Mouse (Mus musculus): ENCODE data around the gene Usp50. TPM values are rescaled to one million over a fixed set of nuclear protein-coding genes. Genes with fewer than 3 reads are reported as not detected.

Usp50 gene
- polyA plus RNA-seq, 1 experiment from 2014 or later, result 4.1 TPM

- Histone ChIP-seq H3K36me3 (peaks cover 85% of the 10 kb centered on the region), H3K4me2 (no peak overlapping the region)
Measured at GRCm38 (mm10) chr2:126743389-126743788, 39.9 kb downstream of the Usp50 start.

GRCm38 (mm10) chr2:126740314-126740713 is 43.0 kb downstream of the Usp50 start:
- H3K4me2 ChIP-seq, result no peak overlapping the region
- H3K4me1 ChIP-seq (replicated peaks), result no peaks in the 10 kb centered on the region
- 90% methylated on average over 2 of the region's 2 CpGs for WGBS
- H3K27me3 ChIP-seq, result no peaks in the 10 kb centered on the region
- no peak for ATAC-seq (ENCODE audit: insufficient number of reproducible peaks, insufficient read depth, low FRiP score, low TSS enrichment, low read depth)
- no peak overlapping the region for H3K4me3 ChIP-seq (replicated peaks)
- no peak overlapping the region for H3K9ac ChIP-seq (replicated peaks)
- peaks cover 81% of the 10 kb centered on the region for H3K36me3 ChIP-seq
- no peak overlapping the region for H3K27ac ChIP-seq
- H3K9me3 ChIP-seq, result no peaks in the 10 kb centered on the region

More at GRCm38 (mm10) chr2:126743389-126743788, 39.9 kb downstream of the Usp50 start:
- WGBS, result 85% methylated on average over 5 of the region's 5 CpGs
- Histone ChIP-seq H3K9ac (replicated peaks) (no peak overlapping the region), H3K9me3 (no peaks in the 10 kb centered on the region), H3K27ac (no peak overlapping the region), H3K4me1 (replicated peaks) (no peaks in the 10 kb centered on the region), H3K27me3 (no peaks in the 10 kb centered on the region), H3K4me3 (replicated peaks) (no peak overlapping the region)
- no peak for ATAC-seq (ENCODE audit: insufficient number of reproducible peaks, insufficient read depth, low FRiP score, low TSS enrichment, low read depth)

- Histone ChIP-seq H3K9ac (replicated peaks) (no peak overlapping the region), H3K4me1 (replicated peaks) (no peaks in the 10 kb centered on the region), H3K4me2 (no peak overlapping the region), H3K36me3 (peaks cover 78% of the 10 kb centered on the region), H3K4me3 (replicated peaks) (no peak overlapping the region), H3K9me3 (no peaks in the 10 kb centered on the region), H3K27me3 (no peaks in the 10 kb centered on the region), H3K27ac (no peak overlapping the region)
- ATAC-seq (ENCODE audit: insufficient number of reproducible peaks, insufficient read depth, low FRiP score, low TSS enrichment, low read depth), result no peak
- 90% methylated on average over 6 of the region's 6 CpGs for WGBS
Measured at GRCm38 (mm10) chr2:126735339-126736073, 47.8 kb downstream of the Usp50 start.

GRCm38 (mm10) chr2:126730502-126730901 is 52.8 kb downstream of the Usp50 start:
- ATAC-seq (ENCODE audit: insufficient number of reproducible peaks, insufficient read depth, low FRiP score, low TSS enrichment, low read depth), result no peak
- H3K4me1 ChIP-seq (replicated peaks), result no peaks in the 10 kb centered on the region
- H3K36me3 ChIP-seq, result peaks cover 71% of the 10 kb centered on the region
- no peak overlapping the region for H3K9ac ChIP-seq (replicated peaks)
- H3K4me3 ChIP-seq (replicated peaks), result no peak overlapping the region
- H3K27me3 ChIP-seq, result no peaks in the 10 kb centered on the region
- H3K27ac ChIP-seq, result no peak overlapping the region
- no peaks in the 10 kb centered on the region for H3K9me3 ChIP-seq
- whole genome bisulfite sequencing, result 83% methylated on average over 2 of the region's 2 CpGs
- no peak overlapping the region for H3K4me2 ChIP-seq

- Histone ChIP-seq H3K27ac (no peak overlapping the region), H3K36me3 (peaks cover 65% of the 10 kb centered on the region), H3K27me3 (no peaks in the 10 kb centered on the region), H3K9ac (replicated peaks) (no peak overlapping the region), H3K4me1 (replicated peaks) (no peaks in the 10 kb centered on the region), H3K4me2 (no peak overlapping the region), H3K9me3 (no peaks in the 10 kb centered on the region), H3K4me3 (replicated peaks) (no peak overlapping the region)
- no peak for ATAC-seq (ENCODE audit: insufficient number of reproducible peaks, insufficient read depth, low FRiP score, low TSS enrichment, low read depth)
- 96% methylated on average over 4 of the region's 4 CpGs for WGBS
Measured at GRCm38 (mm10) chr2:126729207-126729606, 54.1 kb downstream of the Usp50 start.

GRCm38 (mm10) chr2:126712950-126713349 is 70.3 kb downstream of the Usp50 start:
- no peak for ATAC-seq (ENCODE audit: insufficient number of reproducible peaks, insufficient read depth, low FRiP score, low TSS enrichment, low read depth)
- H3K9me3 ChIP-seq, result no peaks in the 10 kb centered on the region
- no peak overlapping the region for H3K4me3 ChIP-seq (replicated peaks)
- H3K9ac ChIP-seq (replicated peaks), result no peak overlapping the region
- H3K27ac ChIP-seq, result no peak overlapping the region
- peaks cover 7% of the 10 kb centered on the region; the same call in 1 of the 2 replicates for H3K36me3 ChIP-seq
- no peaks in the 10 kb centered on the region for H3K27me3 ChIP-seq
- H3K4me2 ChIP-seq, result no peak overlapping the region
- peaks cover 8% of the 10 kb centered on the region; the same call in 1 of the 2 replicates for H3K4me1 ChIP-seq (replicated peaks)

- H3K27me3 ChIP-seq, result no peaks in the 10 kb centered on the region
- H3K9ac ChIP-seq (replicated peaks), result no peak overlapping the region
- H3K4me1 ChIP-seq (replicated peaks), result peaks cover 11% of the 10 kb centered on the region; the same call in 1 of the 2 replicates
- H3K27ac ChIP-seq, result no peak overlapping the region
- H3K4me3 ChIP-seq (replicated peaks), result no peak overlapping the region
- H3K9me3 ChIP-seq, result no peaks in the 10 kb centered on the region
- H3K36me3 ChIP-seq, result peaks cover 4% of the 10 kb centered on the region; the same call in 1 of the 2 replicates
- WGBS, result 96% methylated on average over 5 of the region's 5 CpGs
- no peak overlapping the region for H3K4me2 ChIP-seq
- ATAC-seq (ENCODE audit: insufficient number of reproducible peaks, insufficient read depth, low FRiP score, low TSS enrichment, low read depth), result no peak
Measured at GRCm38 (mm10) chr2:126712526-126712925, 70.7 kb downstream of the Usp50 start.

GRCm38 (mm10) chr2:126708361-126708760 is 74.9 kb downstream of the Usp50 start:
- Histone ChIP-seq H3K4me2 (peak overlapping the region; percentile 63), H3K27ac (no peak overlapping the region), H3K36me3 (peaks cover 4% of the 10 kb centered on the region; the same call in 1 of the 2 replicates), H3K4me1 (replicated peaks) (peaks cover 11% of the 10 kb centered on the region; the same call in 1 of the 2 replicates), H3K9ac (replicated peaks) (no peak overlapping the region), H3K4me3 (replicated peaks) (peak overlapping the region; percentile 89; the same call in 1 of the 2 replicates), H3K27me3 (no peaks in the 10 kb centered on the region), H3K9me3 (no peaks in the 10 kb centered on the region)
- 89% methylated on average over 4 of the region's 4 CpGs for WGBS
- no peak for ATAC-seq (ENCODE audit: insufficient number of reproducible peaks, insufficient read depth, low FRiP score, low TSS enrichment, low read depth)

- peak; percentile 85 for ATAC-seq (ENCODE audit: insufficient number of reproducible peaks, insufficient read depth, low FRiP score, low TSS enrichment, low read depth)
- peaks cover 1% of the 10 kb centered on the region; the same call in 1 of the 2 replicates for H3K36me3 ChIP-seq
Measured at GRCm38 (mm10) chr2:126707438-126707779, 75.9 kb downstream of the Usp50 start.

GRCm38 (mm10) chr2:126706759-126707437 is 76.4 kb downstream of the Usp50 start, which contains the start of gene Usp8:
Gene Usp8, plus strand, starts transcription at chr2:126707328.
- H3K4me3 ChIP-seq (replicated peaks), result peak within 1 kb of the TSS; percentile 89
- H3K4me1 ChIP-seq (replicated peaks), result peaks cover 11% of the 10 kb centered on the region; the same call in 1 of the 2 replicates
- H3K4me2 ChIP-seq, result peak within 1 kb of the TSS; percentile 63
- H3K36me3 ChIP-seq, result no peaks in the 10 kb centered on the region
- peak; percentile 98 for ATAC-seq (ENCODE audit: insufficient number of reproducible peaks, insufficient read depth, low FRiP score, low TSS enrichment, low read depth)
- 3% methylated on average over 47 of the region's 47 CpGs for WGBS
- H3K27ac ChIP-seq, result peak within 1 kb of the TSS; percentile 83
- H3K27me3 ChIP-seq, result no peaks in the 10 kb centered on the region
- no peaks in the 10 kb centered on the region for H3K9me3 ChIP-seq
- H3K9ac ChIP-seq (replicated peaks), result peak within 1 kb of the TSS; percentile 89

More at GRCm38 (mm10) chr2:126707438-126707779, 75.9 kb downstream of the Usp50 start:
- no peaks in the 10 kb centered on the region for H3K27me3 ChIP-seq
- H3K4me2 ChIP-seq, result peak overlapping the region; percentile 63
- H3K27ac ChIP-seq, result peak overlapping the region; percentile 83
- H3K9me3 ChIP-seq, result no peaks in the 10 kb centered on the region
- peak overlapping the region; percentile 89 for H3K4me3 ChIP-seq (replicated peaks)
- 0% methylated on average over 22 of the region's 23 CpGs for WGBS
- peaks cover 11% of the 10 kb centered on the region; the same call in 1 of the 2 replicates for H3K4me1 ChIP-seq (replicated peaks)
- peak overlapping the region; percentile 89 for H3K9ac ChIP-seq (replicated peaks)

- H3K27ac ChIP-seq, result no peak overlapping the region
- H3K27me3 ChIP-seq, result no peaks in the 10 kb centered on the region
- H3K4me3 ChIP-seq (replicated peaks), result no peak overlapping the region
- no peaks in the 10 kb centered on the region for H3K4me1 ChIP-seq (replicated peaks)
- no peaks in the 10 kb centered on the region for H3K36me3 ChIP-seq
- no peak for ATAC-seq (ENCODE audit: insufficient number of reproducible peaks, insufficient read depth, low FRiP score, low TSS enrichment, low read depth)
- H3K9ac ChIP-seq (replicated peaks), result no peak overlapping the region
- H3K9me3 ChIP-seq, result no peaks in the 10 kb centered on the region
- H3K4me2 ChIP-seq, result no peak overlapping the region
- 85% methylated on average over 6 of the region's 6 CpGs for WGBS
Measured at GRCm38 (mm10) chr2:126695285-126695684, 88.0 kb downstream of the Usp50 start.

Data from limb, embryonic 12.5 days (tissue).